Mouse (Mus musculus) liver (tissue): ENCODE measurements around the gene Mrpl48.

Source experiments
- DNase-seq: peaks from one replicate; pipeline ENCODE4 v3.0.0-alpha.2; 2020; ENCODE audit warnings: mixed read lengths

Mrpl48 gene

DNA sequence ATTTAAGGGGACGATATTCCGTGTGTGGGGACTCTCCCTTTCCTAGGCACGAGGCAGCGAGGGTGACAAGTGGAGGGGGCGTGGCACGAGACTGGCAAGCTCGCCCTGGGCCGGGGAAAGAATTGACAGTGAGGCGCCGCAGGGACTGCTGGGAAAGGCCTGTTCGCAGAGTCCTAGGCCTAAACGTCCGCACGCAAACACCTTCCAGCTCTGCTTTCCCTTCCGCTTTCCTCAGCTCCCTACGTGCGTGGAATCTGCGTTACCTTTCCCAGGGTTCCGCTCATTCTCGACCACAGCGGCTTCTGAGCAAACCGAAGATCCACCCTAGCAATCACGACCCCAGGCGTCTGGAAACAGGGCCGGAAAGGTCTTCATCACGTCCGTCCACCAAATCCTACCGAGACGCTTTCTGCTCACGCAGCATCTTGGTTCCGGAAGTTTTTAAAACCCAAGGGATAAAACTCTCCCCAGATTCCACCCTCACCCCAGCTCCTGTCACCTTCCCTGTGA lies 25.3 kb downstream of the Mrpl48 start:
- peak; percentile 91 for DNase-seq

DNA sequence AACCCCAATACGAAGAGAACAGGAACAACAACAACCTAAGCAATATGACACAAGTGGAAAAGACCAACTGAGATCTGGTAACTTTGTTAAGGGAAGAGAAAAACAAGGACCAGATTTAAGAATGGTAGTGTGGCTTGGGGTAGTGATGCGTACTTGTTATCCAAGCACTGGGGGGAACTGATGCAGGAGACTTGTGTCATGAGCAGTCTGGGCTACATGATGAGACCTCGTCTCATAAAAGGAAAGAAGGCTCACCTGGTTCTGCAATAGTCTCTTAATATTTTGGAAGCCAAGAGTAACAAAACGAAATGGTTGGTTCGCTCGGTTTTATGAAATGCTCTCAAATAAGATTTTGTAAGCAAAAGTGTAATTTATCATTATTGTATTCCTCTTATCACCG lies 25.9 kb downstream of the Mrpl48 start:
- no peak for DNase-seq

DNA sequence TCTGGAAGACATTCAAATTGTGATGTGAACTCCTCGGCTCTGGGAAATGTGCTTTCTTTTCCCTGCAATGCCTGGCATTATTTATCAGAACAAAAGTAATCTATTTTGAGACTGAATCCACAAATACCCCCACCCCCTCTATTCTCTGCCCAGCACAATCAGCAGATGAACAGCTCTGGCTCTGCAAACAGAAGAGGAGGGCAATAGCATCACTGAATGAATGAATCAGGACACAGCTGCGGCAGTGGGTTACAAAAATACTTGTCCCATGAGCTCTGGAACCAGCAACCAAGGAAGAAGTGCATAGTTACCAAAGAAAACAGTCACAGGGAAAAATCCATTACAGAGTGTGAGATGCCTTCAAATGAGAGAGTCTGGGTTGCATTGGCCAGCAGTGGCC lies 29.3 kb downstream of the Mrpl48 start:
- no peak for DNase-seq

DNA sequence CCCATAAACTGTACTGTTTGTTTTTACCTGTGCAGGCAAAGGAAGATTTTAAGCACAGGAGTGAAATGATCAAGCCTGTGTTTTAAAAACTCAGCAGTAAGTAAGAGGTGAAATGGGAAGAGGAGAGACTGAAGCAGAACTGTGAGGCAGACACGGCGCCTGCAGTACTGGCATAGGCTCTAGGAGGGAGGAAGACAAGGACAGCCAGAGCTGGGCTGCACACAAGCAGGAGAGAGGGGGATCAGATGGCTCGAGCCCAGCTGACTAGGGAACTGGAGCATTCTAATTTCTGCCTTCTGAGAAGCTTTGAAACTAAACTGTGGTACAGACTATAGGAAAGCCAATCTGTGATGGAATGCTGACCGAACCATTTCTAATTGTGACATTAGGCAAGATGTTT lies 35.4 kb downstream of the Mrpl48 start:
- no peak for DNase-seq

DNA sequence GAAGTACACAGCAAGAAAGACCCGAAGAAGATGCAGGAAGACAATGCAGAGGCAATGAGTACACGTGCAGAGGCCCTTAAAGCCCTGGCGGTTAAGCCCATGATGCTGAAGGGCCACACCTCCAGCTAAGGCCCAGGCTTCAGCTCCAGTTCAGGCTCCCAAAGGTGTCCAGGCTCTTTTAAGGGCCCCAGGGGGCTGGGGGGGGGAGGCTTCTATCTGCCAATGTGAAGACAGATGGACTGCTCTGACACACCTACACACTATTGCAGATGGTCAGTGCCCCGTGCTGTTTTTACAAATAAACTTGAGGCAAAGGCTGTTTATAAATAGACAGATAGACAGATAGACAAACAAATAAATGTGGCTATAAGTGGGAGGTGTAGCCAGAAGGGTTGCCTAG lies 36.0 kb downstream of the Mrpl48 start:
- DNase-seq = peak; percentile 20

DNA sequence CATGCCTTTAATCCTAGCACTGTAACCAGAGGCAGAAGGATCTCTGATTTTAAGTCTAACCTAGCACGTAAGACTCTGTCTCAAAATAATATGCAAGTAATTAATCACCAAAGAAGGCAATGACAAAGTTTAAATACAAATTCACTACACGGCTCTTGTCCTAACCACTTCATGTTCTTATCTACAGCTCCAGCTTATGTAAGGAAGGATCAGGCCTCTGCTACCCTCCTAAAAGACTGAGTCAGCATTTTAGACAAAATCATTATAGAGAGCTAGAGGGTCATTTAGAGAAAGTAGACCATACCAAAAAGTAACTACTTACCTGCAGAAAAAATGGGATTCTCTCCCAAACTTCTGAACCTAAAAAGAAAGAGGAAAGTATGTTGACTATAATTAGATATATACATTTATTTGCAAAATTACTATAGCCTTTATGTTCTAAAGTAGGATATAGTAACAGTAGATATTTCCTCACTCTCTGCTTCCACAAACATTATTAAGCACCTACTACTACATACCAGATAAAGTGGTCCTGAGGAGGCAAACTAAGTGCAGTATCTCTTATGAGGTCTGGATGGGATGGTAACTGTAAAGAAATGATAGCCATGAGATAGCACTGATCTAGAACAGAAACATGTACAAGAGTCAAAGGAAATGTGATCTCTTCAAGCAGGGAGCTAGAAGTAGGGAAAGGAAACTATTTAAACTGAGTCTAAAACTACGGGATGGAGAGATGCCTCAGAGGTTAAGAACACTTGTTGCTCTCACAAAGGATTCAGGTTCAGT lies 37.0 kb downstream of the Mrpl48 start:
- no peak for DNase-seq

DNA sequence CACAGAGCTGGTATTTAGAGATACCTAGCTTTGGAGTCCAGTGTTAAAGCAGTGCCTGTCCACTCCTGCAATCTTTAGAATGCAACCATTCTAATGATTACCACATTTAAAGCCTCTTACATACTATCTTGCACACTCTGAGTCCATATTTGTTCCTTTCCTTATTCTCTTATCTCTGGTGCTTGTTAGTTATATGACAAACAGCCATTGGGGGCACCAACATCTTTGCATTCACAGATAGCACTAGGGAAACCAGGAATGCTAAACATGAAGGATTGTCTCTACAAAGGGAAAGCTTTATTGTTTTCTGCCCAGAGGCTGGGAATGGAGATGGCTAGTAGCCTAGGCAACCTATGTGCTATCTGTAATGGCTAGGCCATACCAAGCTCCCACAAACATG lies 38.2 kb downstream of the Mrpl48 start:
- DNase-seq = peak; percentile 26

DNA sequence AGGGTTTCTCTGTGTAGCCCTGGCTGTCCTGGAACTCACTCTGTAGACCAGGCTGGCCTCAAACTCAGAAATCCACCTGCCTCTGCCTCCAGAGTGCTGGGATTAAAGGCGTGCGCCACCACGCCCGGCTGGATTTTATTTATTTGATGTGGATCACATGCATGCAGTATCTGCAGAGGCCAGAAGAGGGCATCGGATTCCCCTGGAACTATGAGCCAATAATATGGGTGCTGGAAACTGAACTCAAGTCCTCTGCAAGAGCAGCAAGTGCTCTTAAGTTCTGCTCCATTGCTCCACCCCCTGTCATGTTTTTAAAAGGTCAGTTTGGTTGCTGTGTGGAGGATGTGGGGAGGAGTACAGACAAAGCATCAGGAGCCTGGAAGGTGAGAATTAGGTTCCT lies 40.9 kb downstream of the Mrpl48 start:
- peak; percentile 22 for DNase-seq

DNA sequence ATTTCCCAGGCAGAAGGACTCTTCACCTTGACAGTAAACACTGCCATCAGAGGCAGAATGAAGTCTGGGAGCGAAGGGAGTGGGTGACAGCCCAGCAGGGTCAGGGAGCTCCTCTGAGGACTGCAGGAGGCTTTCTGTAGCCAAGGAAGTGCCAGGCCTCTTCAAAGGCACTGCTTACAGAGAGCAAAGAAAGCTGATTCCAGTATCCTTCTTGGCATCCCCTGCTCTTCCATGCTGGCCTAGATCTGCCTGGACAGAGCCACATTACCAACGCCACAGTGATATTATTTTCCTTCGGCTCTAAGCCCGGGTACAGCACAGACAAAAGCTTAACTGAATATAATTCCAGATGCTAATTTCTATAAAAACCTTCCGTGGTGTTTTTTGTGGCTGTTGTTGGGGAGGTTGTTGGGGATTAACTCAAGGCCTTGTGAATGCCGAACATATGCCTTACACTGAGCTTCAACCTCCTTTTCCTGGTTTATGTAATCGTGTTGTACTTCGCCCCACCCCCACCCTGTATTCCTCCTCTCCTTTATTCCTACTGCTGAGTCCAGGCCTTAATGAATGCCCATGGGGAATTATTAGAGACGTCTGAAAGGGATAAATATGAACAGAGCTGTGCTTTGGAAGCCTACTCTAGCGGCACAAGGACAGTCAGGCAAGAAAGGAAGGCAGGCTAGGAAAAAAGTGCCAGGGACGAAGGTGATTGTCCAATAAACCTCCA lies 46.1 kb downstream of the Mrpl48 start:
- DNase-seq = no peak

DNA sequence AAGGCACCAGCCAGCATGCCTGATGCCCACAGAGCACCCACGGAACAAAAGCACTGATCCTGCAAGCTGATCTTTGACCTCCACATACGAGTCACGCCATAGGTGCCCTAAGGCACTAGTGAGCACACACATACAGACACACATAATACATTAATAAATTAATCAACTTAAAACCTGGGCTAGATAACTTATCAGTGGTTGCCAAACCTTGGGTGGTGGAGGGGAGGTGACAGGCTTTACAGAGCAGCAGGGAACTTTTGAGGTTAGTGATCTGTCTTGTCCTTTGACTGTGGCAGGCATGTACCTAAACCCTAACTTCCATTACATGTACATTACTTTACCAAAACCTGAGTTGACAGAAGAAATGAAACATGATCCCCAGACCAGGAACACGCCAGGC lies 48.8 kb downstream of the Mrpl48 start:
- peak; percentile 55 for DNase-seq

DNA sequence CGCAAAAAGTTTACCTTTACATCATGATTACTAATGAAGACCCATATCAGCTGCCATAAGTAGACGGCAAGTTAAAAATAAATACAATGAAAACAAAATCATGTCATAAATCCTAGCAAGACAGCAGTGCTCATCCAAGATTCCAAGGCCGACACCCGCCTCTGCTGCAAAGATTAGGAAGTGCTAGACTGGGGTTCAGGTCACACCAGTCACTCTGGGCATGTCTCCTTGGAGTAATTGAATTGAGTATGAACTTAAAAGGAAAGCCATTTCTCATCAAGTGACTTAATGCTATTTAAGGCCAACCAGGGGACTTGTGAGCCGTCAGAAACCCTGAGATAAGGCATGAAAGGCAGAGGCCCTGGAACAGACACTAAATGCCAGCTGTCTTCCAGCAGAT lies 50.9 kb downstream of the Mrpl48 start:
- DNase-seq = no peak

DNA sequence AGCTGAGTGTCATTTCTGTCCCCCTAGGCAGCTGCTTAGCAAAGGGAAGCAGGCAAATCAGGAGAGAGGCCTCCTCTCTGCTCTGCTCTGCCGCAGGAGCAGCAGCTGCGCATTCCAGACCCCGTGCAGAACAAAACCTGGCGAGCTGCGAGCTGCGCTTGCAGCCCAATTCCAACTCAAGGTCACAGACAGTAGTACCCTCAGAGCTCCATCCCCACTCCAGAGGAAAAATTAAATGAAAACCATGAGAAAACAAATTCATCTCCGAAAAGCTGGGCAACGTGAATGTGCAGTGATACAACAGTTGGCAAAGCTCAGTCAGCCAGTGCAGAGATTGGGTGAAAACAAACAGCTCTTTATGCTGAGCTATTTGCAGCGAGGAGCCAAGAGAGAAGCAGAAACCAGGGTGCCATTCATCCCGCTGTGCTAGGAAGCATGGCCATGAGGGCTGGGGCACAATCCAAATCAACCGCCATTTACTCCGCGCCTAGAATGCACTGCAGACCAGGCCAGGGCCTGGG lies 52.6 kb downstream of the Mrpl48 start:
- DNase-seq = peak; percentile 9

DNA sequence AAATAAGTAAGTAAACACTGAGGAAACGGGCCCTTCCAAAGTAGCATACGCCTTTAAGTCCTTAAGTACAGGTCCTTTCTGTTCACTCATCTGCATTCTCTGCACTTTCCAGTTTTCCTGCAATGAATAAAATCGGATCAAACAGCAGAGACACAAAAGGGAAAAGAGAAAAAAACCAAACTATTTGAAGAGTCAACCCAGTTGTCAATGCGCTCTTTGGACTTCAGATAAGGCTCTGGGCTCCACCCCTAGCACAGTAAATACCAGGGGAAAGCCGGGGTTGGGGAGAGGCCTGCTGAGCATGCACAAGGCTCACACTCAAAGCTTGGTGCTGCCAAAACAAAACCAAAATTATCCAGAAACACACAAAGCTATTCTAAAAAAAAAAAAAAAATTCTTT lies 53.2 kb downstream of the Mrpl48 start:
- peak; percentile 63 for DNase-seq

DNA sequence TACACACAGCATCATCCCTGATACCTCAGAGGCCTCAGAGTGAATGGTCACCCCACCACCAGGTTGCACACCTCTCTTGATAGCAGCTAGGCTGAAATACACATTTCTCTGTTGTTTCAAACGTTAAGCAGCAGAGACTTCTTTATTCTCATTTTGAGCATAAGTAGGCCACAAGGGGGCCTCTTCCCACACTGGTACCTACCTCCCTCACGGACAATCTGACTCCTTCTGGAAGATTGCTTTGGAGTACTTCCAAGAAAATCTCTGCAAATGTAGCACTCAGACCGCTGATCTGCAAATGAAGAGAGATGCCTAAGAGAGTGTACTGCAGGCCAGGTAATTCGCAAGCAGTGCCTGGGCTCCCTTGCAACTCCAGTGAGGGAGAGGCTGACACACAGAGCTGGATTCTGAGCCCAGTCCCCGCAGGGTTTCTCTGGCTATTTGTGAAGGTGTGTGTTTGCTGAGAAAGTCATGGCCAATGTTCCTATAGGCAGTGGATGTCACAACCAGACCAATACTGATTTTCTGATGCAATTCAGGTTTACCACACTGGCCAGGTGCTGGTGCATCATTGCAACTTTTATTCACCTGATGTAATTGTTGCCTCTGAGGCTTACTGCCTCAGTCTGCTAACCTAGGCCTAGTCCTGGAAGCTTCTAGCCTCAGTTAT lies 57.6 kb downstream of the Mrpl48 start:
- DNase-seq = no peak

DNA sequence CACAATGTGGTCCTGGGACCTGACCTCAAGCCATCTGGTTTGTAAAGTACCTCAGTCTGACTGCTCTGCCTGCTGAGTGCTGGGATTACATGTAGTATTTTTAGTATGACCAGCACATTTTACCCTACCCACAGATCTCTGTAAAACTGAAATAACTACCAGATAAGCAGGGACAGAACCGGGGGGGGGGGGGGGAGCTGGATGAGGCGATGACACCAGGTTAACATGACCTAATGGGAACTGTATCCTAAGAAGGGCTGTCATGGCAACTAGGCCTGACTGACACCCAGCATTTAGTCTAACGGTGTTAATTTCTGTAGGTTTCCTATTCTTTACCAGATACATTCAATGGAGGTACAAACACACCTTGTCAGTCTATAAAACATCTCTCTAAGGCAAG lies 58.3 kb downstream of the Mrpl48 start:
- DNase-seq = no peak

DNA sequence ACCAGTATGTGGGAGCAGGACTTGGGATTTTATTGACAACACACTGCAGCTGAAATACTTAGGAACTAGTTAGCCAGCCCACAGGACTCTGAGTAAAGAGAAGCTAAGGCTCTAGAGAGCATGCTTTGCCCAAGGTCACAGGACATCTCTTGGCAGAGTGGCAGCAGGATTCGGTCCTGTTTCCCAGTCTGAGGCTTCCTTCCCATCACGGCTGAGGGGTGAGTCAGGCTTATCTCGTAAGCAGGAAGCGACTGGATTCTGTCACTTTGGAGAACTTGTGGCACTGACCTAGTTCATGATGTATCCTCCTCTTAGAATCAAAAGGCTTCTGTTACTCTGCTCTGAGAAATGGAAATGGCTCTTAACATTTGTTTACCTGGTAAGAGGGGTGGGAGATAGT lies 60.5 kb downstream of the Mrpl48 start:
- no peak for DNase-seq

DNA sequence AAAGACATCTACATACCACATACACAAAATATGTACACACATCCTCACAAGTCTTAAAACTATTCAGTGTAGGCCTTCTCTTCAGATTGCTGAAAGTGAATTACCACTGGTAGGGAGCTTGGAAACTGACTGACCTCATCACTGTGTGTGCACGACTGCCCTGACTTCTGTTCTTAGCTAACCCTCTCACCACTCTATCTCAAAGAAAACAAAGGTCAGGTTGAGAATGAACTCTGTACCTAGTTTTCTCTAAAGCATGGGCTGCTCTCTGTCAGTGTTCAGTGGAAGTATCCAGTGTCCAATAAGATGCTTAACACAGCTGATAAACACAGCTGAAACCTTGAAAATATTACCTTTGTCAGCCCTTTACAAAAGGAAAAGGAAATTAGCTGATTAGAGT lies 63.7 kb downstream of the Mrpl48 start:
- DNase-seq = no peak

DNA sequence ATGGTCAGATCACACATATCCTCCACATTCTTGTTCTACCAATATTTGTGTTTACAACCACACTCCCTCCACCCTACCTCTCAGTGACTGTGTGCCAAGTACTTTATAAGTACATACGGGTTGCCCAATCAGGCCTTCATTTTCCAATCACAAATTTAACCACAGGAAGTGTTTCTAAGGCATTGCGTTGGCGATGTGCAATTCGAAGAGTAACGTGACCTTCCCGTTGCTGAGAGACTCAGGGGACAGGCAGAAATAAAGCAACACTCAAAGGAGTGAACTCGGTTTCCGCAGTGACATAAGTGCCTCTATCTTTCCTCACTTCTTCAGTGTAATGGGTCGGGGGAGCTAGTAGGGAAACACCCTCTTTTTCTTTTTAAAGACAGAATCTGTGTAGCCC lies 68.6 kb downstream of the Mrpl48 start:
- no peak for DNase-seq

DNA sequence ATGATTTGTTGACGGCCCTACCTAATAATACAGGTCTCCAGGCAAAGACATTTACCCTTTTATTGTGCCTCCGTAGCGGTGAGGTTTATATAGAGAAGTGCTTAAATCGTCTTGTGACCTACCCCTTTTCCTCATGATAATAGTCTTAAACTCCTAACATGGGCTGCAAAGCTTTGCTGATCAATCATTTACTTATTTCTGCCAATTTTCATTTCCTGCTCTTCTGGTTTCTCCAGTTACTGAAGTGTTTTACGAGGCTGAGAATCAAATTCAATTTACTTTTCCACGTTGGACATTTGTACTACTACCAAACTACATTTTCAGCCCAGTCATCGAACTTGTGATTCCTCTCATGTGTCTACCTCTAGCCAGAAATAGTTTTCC lies 70.6 kb downstream of the Mrpl48 start:
- no peak for DNase-seq

DNA sequence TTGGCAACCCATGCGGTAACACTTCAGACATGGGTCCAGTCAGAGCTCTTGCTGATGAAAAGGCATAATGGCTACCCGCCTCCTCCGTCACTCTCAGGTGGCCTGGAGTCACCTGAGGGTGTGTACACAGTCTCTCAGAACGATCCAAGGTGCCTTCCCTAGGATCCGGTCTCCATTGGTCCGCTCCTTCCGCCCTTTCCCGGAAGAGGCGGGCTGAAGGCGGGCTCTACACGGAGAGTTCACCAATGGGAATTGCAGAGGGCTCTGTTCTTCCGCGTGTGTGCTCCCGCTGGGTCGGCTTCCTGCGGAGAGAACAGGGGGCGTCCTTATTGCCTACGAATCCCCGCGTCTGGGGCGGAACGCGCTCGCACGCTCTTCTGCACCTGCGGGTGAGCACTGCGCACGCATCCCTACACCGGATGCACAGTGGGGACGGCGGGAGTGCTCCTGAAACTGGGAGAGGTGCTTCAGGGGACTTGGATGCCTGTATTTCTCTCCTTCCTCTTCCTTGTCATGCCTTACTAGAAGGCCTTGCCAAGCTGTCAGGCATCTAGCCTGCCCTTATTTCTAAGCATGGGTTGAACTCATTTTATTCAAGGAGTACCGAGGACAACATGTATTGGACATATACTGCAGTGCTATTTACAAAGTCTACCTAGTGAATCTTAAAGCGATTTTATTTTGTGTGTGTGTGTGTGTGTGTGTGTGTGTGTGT lies 71.1 kb downstream of the Mrpl48 start, which contains the start of gene Coa4:
Gene Coa4, plus strand, starts transcription at position 268 of the 715 bp plus-strand sequence.
- DNase-seq = peak; percentile 94

DNA sequence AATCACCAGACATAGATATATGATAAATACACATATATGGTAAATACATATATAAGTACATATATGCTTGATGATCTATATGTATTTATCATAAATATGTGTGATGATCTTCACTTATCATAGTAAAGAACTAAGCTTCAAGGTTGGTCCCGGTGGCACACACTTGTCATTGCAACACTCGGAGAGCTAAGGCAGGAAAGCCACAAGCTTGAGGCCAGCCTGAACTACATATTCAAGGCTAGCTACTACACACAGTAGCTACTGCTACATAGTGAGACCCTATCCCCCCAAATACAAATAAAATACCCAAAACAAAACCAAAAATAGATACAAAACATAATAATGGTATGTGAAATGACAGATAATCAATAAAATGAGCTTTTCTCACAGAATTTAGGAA lies 72.3 kb downstream of the Mrpl48 start:
- DNase-seq = no peak

DNA sequence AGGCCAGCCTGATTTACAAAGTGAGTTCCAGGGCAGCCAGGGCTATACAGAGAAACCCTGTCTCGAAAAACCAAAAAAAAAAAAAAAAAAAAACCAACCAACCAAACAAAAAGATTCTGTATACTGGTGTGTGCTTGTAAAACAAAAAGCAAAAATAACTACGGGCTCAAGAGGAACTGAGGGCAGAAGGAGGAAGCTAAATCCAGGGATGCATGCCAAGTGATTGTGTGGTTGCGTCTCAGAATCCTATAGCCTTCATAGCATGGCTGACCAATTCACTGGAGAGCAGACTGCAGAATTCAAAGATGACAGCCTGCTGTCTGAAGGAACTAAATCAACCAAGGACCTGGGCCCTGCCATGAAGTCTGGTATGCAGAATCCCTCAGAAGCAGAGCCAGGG lies 73.9 kb downstream of the Mrpl48 start:
- DNase-seq = no peak

DNA sequence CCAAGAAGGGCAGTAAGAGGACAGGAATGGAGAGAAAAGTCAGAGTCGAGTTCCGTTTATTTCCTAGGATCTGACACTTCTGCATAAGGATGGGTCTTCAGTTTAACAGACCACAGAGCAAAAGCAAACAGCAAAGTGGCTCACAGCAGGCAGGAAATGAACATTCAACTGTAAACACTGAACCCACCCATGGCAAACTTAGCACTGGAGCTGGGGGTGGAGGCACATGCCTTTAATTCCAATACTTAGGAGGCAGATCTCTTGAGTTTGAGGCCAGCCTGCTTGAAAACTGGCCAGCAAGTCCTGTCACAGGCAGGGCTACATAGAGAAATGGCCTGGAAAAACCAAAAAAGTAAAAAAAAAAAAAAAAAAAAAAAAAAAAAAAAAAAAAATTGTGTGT lies 74.6 kb downstream of the Mrpl48 start:
- DNase-seq = peak; percentile 24
